Mouse (Mus musculus): ENCODE measurements around the gene Thumpd2. TPM values are rescaled to one million over a fixed set of nuclear protein-coding genes. Genes with fewer than 3 reads are reported as not detected.

Thumpd2 gene
- 12.6 and 14.4 TPM in 2 replicates for polyA plus RNA-seq (2015; fragmentation: Nextera tagmentation; extraction: Ambion mirVana)

GRCm38 (mm10) chr17:81064979-81065311 lies at the start of gene Thumpd2:
Gene Thumpd2, minus strand, starts transcription at chr17:81065082.
- no peaks in the 10 kb centered on the region for H3K27me3 ChIP-seq
- H3K36me3 ChIP-seq = peaks cover 15% of the 10 kb centered on the region; the same call in 1 of the 2 replicates
- peak within 1 kb of the TSS; percentile 97 for H3K4me3 ChIP-seq (replicated peaks)
- ATAC-seq (replicated peaks; ENCODE audit: low FRiP score) = peak; percentile 97
- H3K9ac ChIP-seq = peak within 1 kb of the TSS; percentile 86
- WGBS = under 1% methylated on average over 29 of the region's 29 CpGs
- no peaks in the 10 kb centered on the region for H3K9me3 ChIP-seq (replicated peaks)
- H3K4me2 ChIP-seq = peak within 1 kb of the TSS; percentile 66
- H3K4me1 ChIP-seq = peaks cover 10% of the 10 kb centered on the region
- H3K27ac ChIP-seq = peak within 1 kb of the TSS; percentile 78

DNA sequence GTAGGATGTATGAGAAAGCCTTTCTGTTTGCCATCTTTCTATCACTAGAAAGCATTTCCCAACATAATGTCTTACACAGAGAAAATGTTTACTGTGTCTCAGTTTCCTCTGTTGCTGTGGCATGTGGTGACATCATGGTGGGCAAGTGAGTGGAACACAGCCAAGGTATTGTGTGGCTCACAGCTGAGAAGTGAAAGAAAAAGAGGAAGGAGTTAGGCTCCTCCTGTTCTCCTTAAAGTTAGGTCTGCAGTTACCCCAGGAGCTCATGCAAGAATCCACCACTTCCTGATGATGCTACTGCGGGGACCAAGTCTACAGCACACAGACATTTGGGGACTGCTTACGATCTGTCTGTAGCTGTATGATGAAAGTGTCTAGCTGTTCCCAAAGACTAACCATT lies 39.4 kb upstream of the Thumpd2 start:
- WGBS = 86% methylated on average over 2 of the region's 2 CpGs
- no peak for ATAC-seq (replicated peaks; ENCODE audit: low FRiP score)

DNA sequence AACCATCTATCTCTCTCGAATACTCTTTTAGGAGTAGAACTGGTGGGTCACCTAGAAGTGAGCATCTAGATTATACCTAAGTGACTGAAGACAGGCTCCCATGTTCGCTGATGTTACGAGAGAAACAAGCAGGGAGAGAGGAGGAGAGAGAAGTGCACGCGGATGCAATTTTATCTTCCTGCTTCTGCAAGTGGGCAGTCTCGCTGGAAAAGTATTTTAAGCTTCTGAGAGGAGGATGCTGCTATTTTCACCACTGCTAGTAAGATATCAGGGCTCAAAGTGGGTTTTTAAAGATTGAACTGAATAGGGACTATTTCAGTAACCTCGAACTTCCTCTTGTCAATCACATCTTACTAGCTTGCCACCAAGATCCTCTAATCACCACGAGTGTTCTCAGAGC lies 38.0 kb upstream of the Thumpd2 start:
- H3K4me2 ChIP-seq = no peak overlapping the region
- H3K27ac ChIP-seq = no peak overlapping the region
- no peaks in the 10 kb centered on the region for H3K27me3 ChIP-seq
- H3K4me3 ChIP-seq (replicated peaks) = no peak overlapping the region
- no peak overlapping the region for H3K9ac ChIP-seq
- no peaks in the 10 kb centered on the region for H3K4me1 ChIP-seq
- no peak for ATAC-seq (replicated peaks; ENCODE audit: low FRiP score)
- WGBS = 65% methylated on average over 8 of the region's 8 CpGs
- H3K36me3 ChIP-seq = no peaks in the 10 kb centered on the region
- H3K9me3 ChIP-seq (replicated peaks) = no peaks in the 10 kb centered on the region

More for the DNA sequence above, 39.4 kb upstream of the Thumpd2 start:
- no peaks in the 10 kb centered on the region for H3K27me3 ChIP-seq
- no peaks in the 10 kb centered on the region for H3K36me3 ChIP-seq
- H3K27ac ChIP-seq = no peak overlapping the region
- no peak overlapping the region for H3K4me3 ChIP-seq (replicated peaks)
- H3K9ac ChIP-seq = no peak overlapping the region
- no peaks in the 10 kb centered on the region for H3K9me3 ChIP-seq (replicated peaks)
- H3K4me2 ChIP-seq = no peak overlapping the region
- no peaks in the 10 kb centered on the region for H3K4me1 ChIP-seq

DNA sequence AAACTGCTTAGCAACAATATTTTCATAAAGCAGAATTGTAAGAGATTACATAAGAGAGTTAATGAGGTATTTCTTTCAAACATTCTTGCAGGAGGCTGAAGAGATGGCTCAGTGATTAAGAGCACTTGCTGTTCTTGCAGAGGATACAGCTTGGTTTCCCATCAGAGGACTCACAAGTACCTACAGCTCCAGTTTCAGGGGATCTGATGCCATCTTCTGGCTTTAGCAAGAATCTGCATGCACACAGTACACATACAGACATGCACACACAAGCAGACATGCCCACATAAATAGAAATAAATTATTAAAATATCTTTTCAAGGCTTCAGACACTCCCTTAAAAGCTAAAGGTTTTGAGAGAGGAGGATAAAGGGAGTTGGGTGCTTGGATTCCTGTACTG lies 33.6 kb upstream of the Thumpd2 start:
- no peak overlapping the region for H3K27ac ChIP-seq
- no peak overlapping the region for H3K9ac ChIP-seq
- H3K27me3 ChIP-seq = no peaks in the 10 kb centered on the region
- no peaks in the 10 kb centered on the region for H3K36me3 ChIP-seq
- H3K4me3 ChIP-seq (replicated peaks) = no peak overlapping the region
- no peak for ATAC-seq (replicated peaks; ENCODE audit: low FRiP score)
- no peaks in the 10 kb centered on the region for H3K4me1 ChIP-seq
- no peaks in the 10 kb centered on the region for H3K9me3 ChIP-seq (replicated peaks)
- H3K4me2 ChIP-seq = no peak overlapping the region

GRCm38 (mm10) chr17:81096490-81096889 lies 31.6 kb upstream of the Thumpd2 start:
- no peaks in the 10 kb centered on the region for H3K9me3 ChIP-seq (replicated peaks)
- H3K4me2 ChIP-seq = no peak overlapping the region
- no peak overlapping the region for H3K9ac ChIP-seq
- no peaks in the 10 kb centered on the region for H3K4me1 ChIP-seq
- 85% methylated on average over 2 of the region's 2 CpGs for WGBS
- no peak for ATAC-seq (replicated peaks; ENCODE audit: low FRiP score)
- no peaks in the 10 kb centered on the region for H3K27me3 ChIP-seq
- no peaks in the 10 kb centered on the region for H3K36me3 ChIP-seq
- no peak overlapping the region for H3K27ac ChIP-seq
- H3K4me3 ChIP-seq (replicated peaks) = no peak overlapping the region

DNA sequence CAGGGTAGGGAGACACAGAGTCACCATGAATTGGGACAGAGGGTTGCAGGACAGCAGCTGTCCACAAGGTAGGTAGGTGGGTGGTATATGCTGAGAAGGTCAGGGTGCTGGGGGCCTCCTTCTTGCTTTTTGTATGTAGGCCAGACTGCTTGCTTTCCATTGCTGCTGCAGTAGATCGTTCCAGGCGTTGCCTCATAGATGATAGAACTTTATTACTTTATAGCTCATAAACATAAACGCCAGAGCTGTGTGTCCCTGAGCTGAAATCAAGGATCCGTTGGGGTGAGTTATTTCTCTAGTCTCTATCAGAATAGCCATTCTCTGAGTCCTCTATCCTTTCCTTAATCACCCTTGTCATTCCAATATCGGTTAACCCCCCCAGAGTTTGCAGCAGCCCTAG lies 27.9 kb upstream of the Thumpd2 start:
- 71% methylated on average over 5 of the region's 5 CpGs for WGBS
- no peak for ATAC-seq (replicated peaks; ENCODE audit: low FRiP score)
- no peak overlapping the region for H3K4me2 ChIP-seq
- H3K27ac ChIP-seq = no peak overlapping the region
- H3K4me1 ChIP-seq = no peaks in the 10 kb centered on the region
- no peak overlapping the region for H3K9ac ChIP-seq
- no peaks in the 10 kb centered on the region for H3K36me3 ChIP-seq
- no peaks in the 10 kb centered on the region for H3K9me3 ChIP-seq (replicated peaks)
- H3K27me3 ChIP-seq = no peaks in the 10 kb centered on the region
- H3K4me3 ChIP-seq (replicated peaks) = no peak overlapping the region

- ATAC-seq (replicated peaks; ENCODE audit: low FRiP score) = no peak
- H3K4me3 ChIP-seq (replicated peaks) = no peak overlapping the region
- 69% methylated on average over 3 of the region's 3 CpGs for WGBS
- no peaks in the 10 kb centered on the region for H3K9me3 ChIP-seq (replicated peaks)
- H3K9ac ChIP-seq = no peak overlapping the region
- no peaks in the 10 kb centered on the region for H3K36me3 ChIP-seq
- H3K4me1 ChIP-seq = no peaks in the 10 kb centered on the region
- H3K27ac ChIP-seq = no peak overlapping the region
- H3K4me2 ChIP-seq = no peak overlapping the region
- no peaks in the 10 kb centered on the region for H3K27me3 ChIP-seq
Measured at GRCm38 (mm10) chr17:81088866-81089265, 24.0 kb upstream of the Thumpd2 start.

DNA sequence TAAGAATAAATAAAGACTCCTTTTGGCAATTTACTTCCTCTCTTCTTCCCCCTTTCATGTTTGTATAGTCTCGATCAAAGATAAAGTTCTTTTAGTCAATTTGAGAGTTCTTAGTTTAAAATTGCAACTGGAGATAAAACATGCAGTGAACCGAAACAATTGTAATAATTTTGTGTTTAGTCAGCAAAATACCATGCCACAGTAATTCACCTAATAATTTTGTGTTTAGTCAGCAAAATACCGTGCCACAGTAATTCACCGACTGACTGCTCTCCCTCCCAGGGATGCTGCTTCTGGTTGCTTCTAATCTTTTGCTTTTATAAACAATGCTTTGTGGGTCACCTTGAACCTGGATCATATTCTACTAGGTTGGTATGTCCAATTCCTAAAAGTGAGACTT lies 22.9 kb upstream of the Thumpd2 start:
- Histone ChIP-seq H3K4me1 (no peaks in the 10 kb centered on the region), H3K27ac (no peak overlapping the region), H3K36me3 (no peaks in the 10 kb centered on the region), H3K4me3 (replicated peaks) (no peak overlapping the region), H3K4me2 (no peak overlapping the region), H3K27me3 (no peaks in the 10 kb centered on the region), H3K9ac (no peak overlapping the region), H3K9me3 (replicated peaks) (no peaks in the 10 kb centered on the region)
- 79% methylated on average over 4 of the region's 4 CpGs for WGBS
- ATAC-seq (replicated peaks; ENCODE audit: low FRiP score) = no peak

- Histone ChIP-seq H3K27ac (peak overlapping the region; percentile 78), H3K4me3 (replicated peaks) (peak overlapping the region; percentile 97), H3K36me3 (peaks cover 15% of the 10 kb centered on the region; the same call in 1 of the 2 replicates), H3K27me3 (no peaks in the 10 kb centered on the region), H3K9ac (peak overlapping the region; percentile 86), H3K9me3 (replicated peaks) (no peaks in the 10 kb centered on the region), H3K4me1 (peaks cover 10% of the 10 kb centered on the region), H3K4me2 (peak overlapping the region; percentile 66)
- peak; percentile 87 for ATAC-seq (replicated peaks; ENCODE audit: low FRiP score)
- 14% methylated on average over 28 of the region's 28 CpGs for whole genome bisulfite sequencing
Measured at GRCm38 (mm10) chr17:81064279-81064978, 453 bp downstream of the Thumpd2 start.

DNA sequence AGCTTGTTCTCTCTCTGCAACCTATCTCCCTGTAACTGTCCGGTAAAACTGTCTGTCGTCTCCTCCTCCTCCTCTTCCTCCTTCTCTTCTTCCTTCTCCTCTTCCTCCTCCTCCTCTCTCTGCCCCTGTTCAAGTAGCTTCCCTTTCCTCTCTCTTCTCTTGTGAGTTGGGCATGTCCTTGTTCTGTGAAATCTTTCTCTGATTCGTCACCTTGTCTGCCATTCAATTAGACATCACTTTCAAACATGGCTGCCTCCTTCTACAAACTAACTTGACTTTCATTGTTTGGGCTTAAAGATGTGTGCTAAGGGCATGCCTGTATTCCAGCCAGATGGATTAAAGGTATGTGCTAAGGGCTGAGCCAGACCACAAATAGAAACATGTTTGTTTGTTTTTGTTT lies 1.5 kb downstream of the Thumpd2 start:
- Histone ChIP-seq H3K4me2 (no peak overlapping the region), H3K27me3 (no peaks in the 10 kb centered on the region), H3K9me3 (replicated peaks) (no peaks in the 10 kb centered on the region), H3K4me1 (peaks cover 10% of the 10 kb centered on the region), H3K36me3 (peaks cover 15% of the 10 kb centered on the region; the same call in 1 of the 2 replicates), H3K27ac (peak overlapping the region; percentile 37; the same call in 1 of the 2 replicates), H3K4me3 (replicated peaks) (no peak overlapping the region), H3K9ac (no peak overlapping the region)
- no peak for ATAC-seq (replicated peaks; ENCODE audit: low FRiP score)
- WGBS = 92% methylated on average over 3 of the region's 3 CpGs

- H3K36me3 ChIP-seq = peaks cover 15% of the 10 kb centered on the region; the same call in 1 of the 2 replicates
- peaks cover 10% of the 10 kb centered on the region for H3K4me1 ChIP-seq
- no peaks in the 10 kb centered on the region for H3K27me3 ChIP-seq
- H3K27ac ChIP-seq = no peak overlapping the region
- no peak overlapping the region for H3K4me2 ChIP-seq
- 28% methylated on average over 6 of the region's 6 CpGs for WGBS
- no peak overlapping the region for H3K9ac ChIP-seq
- H3K9me3 ChIP-seq (replicated peaks) = no peaks in the 10 kb centered on the region
- H3K4me3 ChIP-seq (replicated peaks) = no peak overlapping the region
- ATAC-seq (replicated peaks; ENCODE audit: low FRiP score) = no peak
Measured at GRCm38 (mm10) chr17:81062349-81062871, 2.5 kb downstream of the Thumpd2 start.

DNA sequence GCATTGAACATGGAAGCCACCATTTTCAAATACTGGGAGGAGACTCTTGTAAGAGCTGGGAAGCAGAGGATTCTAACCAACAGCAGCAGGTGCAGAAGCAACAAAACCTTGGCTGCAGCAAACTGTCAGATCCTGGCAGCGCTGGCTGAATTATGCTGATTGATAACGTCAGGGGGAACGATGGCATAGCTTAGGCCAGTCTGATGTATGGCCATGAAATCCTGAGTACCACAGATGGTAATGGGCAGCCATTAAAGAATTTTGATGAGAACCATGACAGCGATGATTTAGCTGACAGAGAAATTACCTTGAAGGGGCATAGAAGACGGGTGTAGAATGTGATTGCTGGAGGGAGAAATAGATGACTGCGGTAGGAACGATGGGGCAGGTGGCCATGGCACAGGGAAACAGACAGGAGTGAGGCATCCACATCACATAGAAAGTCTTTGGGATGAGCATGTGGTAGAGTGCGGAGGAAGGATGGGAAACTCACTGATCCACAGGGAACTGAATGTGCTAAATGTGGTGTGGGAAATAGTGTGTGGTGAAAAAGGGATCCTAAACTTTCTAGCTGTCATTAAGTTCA lies 8.0 kb downstream of the Thumpd2 start:
- Histone ChIP-seq H3K9me3 (replicated peaks) (no peaks in the 10 kb centered on the region), H3K36me3 (peaks cover 32% of the 10 kb centered on the region), H3K27me3 (no peaks in the 10 kb centered on the region), H3K4me1 (no peaks in the 10 kb centered on the region), H3K4me2 (no peak overlapping the region), H3K9ac (no peak overlapping the region), H3K27ac (no peak overlapping the region), H3K4me3 (replicated peaks) (no peak overlapping the region)
- no peak for ATAC-seq (replicated peaks; ENCODE audit: low FRiP score)
- 84% methylated on average over 8 of the region's 8 CpGs for WGBS

Data from kidney, embryonic 15.5 days (tissue).